Mouse (Mus musculus): ENCODE results near the gene Lats2.

GRCm38 (mm10) chr14:57664822-57665627 lies 93.2 kb downstream of the Lats2 start, which contains the start of gene Xpo4:
- TF ChIP-seq POLR2A (IDR thresholded peaks at IDR 0.05; ENCODE audit: borderline replicate concordance, insufficient read depth, low read length) = peak; percentile 53
- TF ChIP-seq CTCF (IDR thresholded peaks at IDR 0.05; ENCODE audit: borderline replicate concordance, insufficient read depth, low read depth, low read length) = no peak
